Mouse (Mus musculus): ENCODE data around the gene Fam118a. TPM values are rescaled to one million over a fixed set of nuclear protein-coding genes. Genes with fewer than 3 reads are reported as not detected.

Gene Fam118a
- total RNA-seq, 2 experiments from 2014 or later = 7.5 to 8.4 TPM

GRCm38 (mm10) chr15:85055186-85055585, 26.4 kb downstream of the Fam118a start:
- no peak for ATAC-seq (ENCODE audit: poor library complexity, severe bottlenecking)

GRCm38 (mm10) chr15:85063421-85063820, 34.7 kb downstream of the Fam118a start:
- ATAC-seq (ENCODE audit: poor library complexity, severe bottlenecking) = no peak

- peak; percentile 51; the same call in 1 of the 2 replicates for ATAC-seq (ENCODE audit: poor library complexity, severe bottlenecking)
Observed at GRCm38 (mm10) chr15:85070561-85070960, 41.8 kb downstream of the Fam118a start.

GRCm38 (mm10) chr15:85072651-85073050, 43.9 kb downstream of the Fam118a start:
- ATAC-seq (ENCODE audit: poor library complexity, severe bottlenecking) = no peak

GRCm38 (mm10) chr15:85085641-85086040, 56.9 kb downstream of the Fam118a start:
- ATAC-seq (ENCODE audit: poor library complexity, severe bottlenecking) = no peak

Other genes with a start within 250 kb of the Fam118a start
- gene Phf21b, start 172.9 kb upstream of the Fam118a start, total RNA-seq (2015) = 0.09 and 0.14 TPM in 2 replicates
- 0.22 and 0.69 TPM in 2 replicates for gene Phf21b, start 172.9 kb upstream of the Fam118a start, total RNA-seq (2017)
- gene Gm29666, start 108.9 kb upstream of the Fam118a start, total RNA-seq (2015) = 0.02 and 0.36 TPM in 2 replicates
- gene Gm29666, start 108.9 kb upstream of the Fam118a start, total RNA-seq (2017) = 0.08 and 0.29 TPM in 2 replicates
- gene Nup50, start 105.5 kb upstream of the Fam118a start, total RNA-seq (2015) = 29.8 and 32.3 TPM in 2 replicates
- gene Nup50, start 105.5 kb upstream of the Fam118a start, total RNA-seq (2017) = 74.2 and 78.5 TPM in 2 replicates
- gene 5031439G07Rik, start 40.4 kb upstream of the Fam118a start, total RNA-seq (2015) = 48.7 and 48.8 TPM in 2 replicates
- gene 5031439G07Rik, start 40.4 kb upstream of the Fam118a start, total RNA-seq (2017) = 65.3 and 73.5 TPM in 2 replicates
- gene Upk3a, start 11.8 kb upstream of the Fam118a start, total RNA-seq (2015) = not detected in 2 replicates
- gene Upk3a, start 11.8 kb upstream of the Fam118a start, total RNA-seq (2017) = not detected in 2 replicates
- not detected in 2 replicates for gene Smc1b, start 103.0 kb downstream of the Fam118a start, total RNA-seq (2015)
- not detected in 2 replicates for gene Smc1b, start 103.0 kb downstream of the Fam118a start, total RNA-seq (2017)
- not detected in 2 replicates for gene Ribc2, start 103.1 kb downstream of the Fam118a start, total RNA-seq (2015)
- not detected in 2 replicates for gene Ribc2, start 103.1 kb downstream of the Fam118a start, total RNA-seq (2017)
- 0.07 and 0.34 TPM in 2 replicates for gene Fbln1, start 177.0 kb downstream of the Fam118a start, total RNA-seq (2015)
- not detected in 2 replicates for gene Fbln1, start 177.0 kb downstream of the Fam118a start, total RNA-seq (2017)